Comparison of ENCODE assay signal across 9 mouse cellular contexts in the genomic region with DNA sequence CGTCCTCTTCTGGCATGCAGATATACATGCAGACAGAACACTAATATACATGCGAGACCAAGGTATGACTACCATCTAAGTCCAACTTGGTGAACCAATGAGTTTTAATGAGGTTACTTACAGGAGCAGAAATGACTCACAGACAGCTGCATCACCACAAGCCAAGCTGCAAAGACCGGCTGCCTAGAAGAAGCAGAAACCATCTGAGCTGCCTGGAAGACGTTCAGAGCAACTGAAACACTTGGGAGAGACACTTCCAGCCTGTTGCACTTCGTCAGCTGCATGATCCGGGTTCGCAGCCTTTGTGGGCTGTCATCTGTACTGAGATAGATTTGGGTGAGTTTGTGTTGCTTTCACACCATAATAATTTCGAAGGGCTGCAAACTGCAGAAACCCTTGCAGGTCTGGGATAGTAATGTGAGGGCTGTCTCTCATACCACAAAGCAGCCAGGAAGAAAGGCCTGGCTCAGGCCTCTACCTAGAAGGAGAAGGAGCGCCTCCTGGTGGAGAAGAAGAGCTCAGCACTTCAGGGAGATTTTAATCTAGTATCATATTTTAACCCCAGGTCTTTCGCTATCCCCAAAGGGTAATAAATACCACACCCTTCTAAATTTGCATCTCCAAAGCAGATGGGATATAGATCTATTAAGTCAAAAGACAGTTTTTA. TPM values are rescaled to one million over a fixed set of nuclear protein-coding genes. Genes with fewer than 3 reads are reported as not detected.
DNase-seq lines count a peak whose midpoint lies in the region; ATAC-seq and TF ChIP-seq lines count a peak whose summit lies in the region.
"Had no signal": no experiment of that assay in that cellular context is flagged by ENCODE, and none has a peak within 500 bp of the region (broad histone marks: within the 10 kb centered on the region; RNA-seq: fewer than 3 reads in every experiment).

No protein-coding gene starts in this region.

- TF ChIP-seq CTCF in olfactory bulb, adult 2 months (IDR thresholded peaks at IDR 0.05; ENCODE audit: insufficient read depth, low read depth, low read length) = 0 out of 2 replicates have a peak, but pooled peaks have one; percentile 16

- DNase-seq in left cerebral cortex, adult 18-20 months (ENCODE audit: low spot score in 2 of 2) = peak; percentile 47 to 67
- DNase-seq in left cerebral cortex, postnatal 36 days (ENCODE audit: low spot score in 2 of 2) = no peak
- peak; percentile 72 for DNase-seq in ES-E14 (ENCODE audit: low read depth, low spot score)
- DNase-seq in cerebellum, adult 11-12 months = peak; percentile 56
- peak; percentile 34 to 37 for DNase-seq in left cerebral cortex, postnatal 25 days (ENCODE audit: low spot score in 2 of 2)

- no peak overlapping the region for H3K27ac ChIP-seq in ES-E14 (ENCODE audit: insufficient read depth, low read depth, low read length, poor library complexity, severe bottlenecking)
- H3K27ac ChIP-seq in olfactory bulb, adult 2 months (ENCODE audit: insufficient read depth, low read depth, low read length) = no peak overlapping the region
- H3K27ac ChIP-seq: neural tube, embryonic 13.5 days had no signal

- WGBS in olfactory bulb, adult 2 months = 39% methylated on average over 10 of the region's 10 CpGs

- H3K4me3 ChIP-seq in ES-E14 (ENCODE audit: insufficient read depth in 1 of 2, low read depth in 1 of 2, low read length in 2 of 2, poor library complexity in 1 of 2, severe bottlenecking in 1 of 2) = no peak overlapping the region
- H3K4me3 ChIP-seq in olfactory bulb, adult 2 months (ENCODE audit: insufficient read depth, low read depth, low read length) = no peak overlapping the region
- H3K4me3 ChIP-seq: neural tube, embryonic 13.5 days had no signal

- H3K9ac ChIP-seq in ES-E14 (ENCODE audit: insufficient read depth, low read depth, low read length, poor library complexity, severe bottlenecking) = no peak overlapping the region; the same call in 1 of the 2 replicates
- H3K9ac ChIP-seq: neural tube, embryonic 13.5 days had no signal

- TF ChIP-seq POLR2A in olfactory bulb, adult 2 months (IDR thresholded peaks at IDR 0.05; ENCODE audit: insufficient read depth, low read depth, low read length) = no peak

- H3K9me3 ChIP-seq in ES-E14 (ENCODE audit: control insufficient read depth, insufficient read depth, low read depth, low read length) = no peaks in the 10 kb centered on the region
- H3K9me3 ChIP-seq: neural tube, embryonic 13.5 days had no signal

- peak; percentile 41 for ATAC-seq in granulocyte monocyte progenitor cell, adult 5-6 weeks (replicated peaks; ENCODE audit: poor library complexity, severe bottlenecking)
- ATAC-seq in activated CD4-positive, CD25-positive, alpha-beta regulatory T cell, adult 4 months = no peak

- H3K36me3 ChIP-seq in ES-E14 (ENCODE audit: control insufficient read depth, insufficient read depth, low read length, poor library complexity, severe bottlenecking) = no peaks in the 10 kb centered on the region
- H3K36me3 ChIP-seq: neural tube, embryonic 13.5 days had no signal

- in situ Hi-C loops in ES-E14 (cut with MboI; ENCODE audit: low sequenced_read_pairs in 2 of 2, unreplicated experiment in 2 of 2) = no loop called here

- peaks cover 2 to 13% of the 10 kb centered on the region in 2 experiments; a peak in 3 of 4 replicates for H3K4me1 ChIP-seq in ES-E14 (ENCODE audit: control insufficient read depth in 2 of 2, insufficient read depth in 2 of 2, low read length in 2 of 2, poor library complexity in 1 of 2)
- peaks cover 6% of the 10 kb centered on the region; the same call in 1 of the 2 replicates for H3K4me1 ChIP-seq in olfactory bulb, adult 2 months (ENCODE audit: control insufficient read depth, insufficient read depth, low read length)

- intact Hi-C loops in left cerebral cortex, postnatal 36 days (cut with DNase I) = loop anchor here (5.0 to 10.0 kb wide), 3 partner anchors 152 to 332 kb away; a partner anchor contains a TSS
- intact Hi-C loops in left cerebral cortex, postnatal 25 days (cut with DNase I) = no loop called here

TF ChIP-seq in ES-E14, 5 proteins besides CTCF, POLR2A, EP300 and RAD21:
- TF ChIP-seq ZC3H11A (IDR thresholded peaks at IDR 0.05; ENCODE audit: borderline replicate concordance, low read depth, low read length) = peak; percentile 28; the same call in 1 of the 2 replicates
- no peak for TF ChIP-seq CHD2 (IDR thresholded peaks at IDR 0.05; ENCODE audit: low read depth, low read length)
- TF ChIP-seq MAFK (IDR thresholded peaks at IDR 0.05; ENCODE audit: insufficient read depth, low read depth, low read length) = no peak
- no peak for TF ChIP-seq ZNF384 (IDR thresholded peaks at IDR 0.05; ENCODE audit: low read depth, low read length)

RNA-seq across cellular contexts. Expression of a gene that starts 4.6 kb away (rescaled TPM):
- total RNA-seq in left cerebral cortex, adult 18-20 months (2021) = 10 to 100 TPM; 43.5 to 43.7 TPM
- total RNA-seq in left cerebral cortex, postnatal 36 days (2021) = 10 to 100 TPM; 43.3 to 44.5 TPM
- 28.8 and 36.8 TPM in 2 replicates for total RNA-seq in ES-E14 (2012; rRNA removed)
- total RNA-seq in granulocyte monocyte progenitor cell, adult 5-6 weeks (2014; fragmentation: Nextera tagmentation) = 19.3 and 28.6 TPM in 2 replicates
- 22.5 and 25.5 TPM in 2 replicates for total RNA-seq in granulocyte monocyte progenitor cell, adult 5-6 weeks (2017)
- 10 to 100 TPM; 35.8 to 41.3 TPM for total RNA-seq in left cerebral cortex, postnatal 25 days (2021)
- polyA plus RNA-seq in olfactory bulb, adult 2 months (2012; ENCODE audit: insufficient read depth, insufficient read length, low replicate concordance, missing spikeins) = not detected in 2 replicates
- 10 to 100 TPM; 27.9 to 32.7 TPM for polyA plus RNA-seq in activated CD4-positive, CD25-positive, alpha-beta regulatory T cell, adult 4 months (2017; shearing (Covaris generic))

RNA-seq across cellular contexts. Expression of a gene that starts 5.4 kb away (rescaled TPM):
- 100 to 1,000 TPM; 229 to 241 TPM for total RNA-seq in left cerebral cortex, adult 18-20 months (2021)
- total RNA-seq in left cerebral cortex, postnatal 36 days (2021) = 100 to 1,000 TPM; 224 to 227 TPM
- total RNA-seq in ES-E14 (2012; rRNA removed) = 77.4 and 115 TPM in 2 replicates
- 203 and 207 TPM in 2 replicates for total RNA-seq in granulocyte monocyte progenitor cell, adult 5-6 weeks (2014; fragmentation: Nextera tagmentation)
- total RNA-seq in granulocyte monocyte progenitor cell, adult 5-6 weeks (2017) = 229 and 314 TPM in 2 replicates
- total RNA-seq in left cerebral cortex, postnatal 25 days (2021) = 100 to 1,000 TPM; 232 to 243 TPM
- polyA plus RNA-seq in olfactory bulb, adult 2 months (2012; ENCODE audit: insufficient read depth, insufficient read length, low replicate concordance, missing spikeins) = not detected in 2 replicates
- polyA plus RNA-seq in activated CD4-positive, CD25-positive, alpha-beta regulatory T cell, adult 4 months (2017; shearing (Covaris generic)) = 100 to 1,000 TPM; 255 to 259 TPM

RNA-seq across cellular contexts. Expression of a gene that starts 16.6 kb away (rescaled TPM):
- total RNA-seq in left cerebral cortex, adult 18-20 months (2021) = 1 to 10 TPM; 1.1 to 1.4 TPM
- 1 to 10 TPM; 1.2 to 1.9 TPM for total RNA-seq in left cerebral cortex, postnatal 36 days (2021)
- total RNA-seq in ES-E14 (2012; rRNA removed) = 56.1 and 86.8 TPM in 2 replicates
- total RNA-seq in granulocyte monocyte progenitor cell, adult 5-6 weeks (2014; fragmentation: Nextera tagmentation) = 21.8 and 28.2 TPM in 2 replicates
- total RNA-seq in granulocyte monocyte progenitor cell, adult 5-6 weeks (2017) = 21.5 and 24.0 TPM in 2 replicates
- 1 to 10 TPM; 1.3 to 2.0 TPM for total RNA-seq in left cerebral cortex, postnatal 25 days (2021)
- not detected in 2 replicates for polyA plus RNA-seq in olfactory bulb, adult 2 months (2012; ENCODE audit: insufficient read depth, insufficient read length, low replicate concordance, missing spikeins)
- polyA plus RNA-seq in activated CD4-positive, CD25-positive, alpha-beta regulatory T cell, adult 4 months (2017; shearing (Covaris generic)) = 10 to 100 TPM; 11.8 to 13.5 TPM

RNA-seq across cellular contexts. Expression of a gene that starts 29.8 kb away (rescaled TPM):
- total RNA-seq in left cerebral cortex, adult 18-20 months (2021) = 100 to 1,000 TPM; 355 to 356 TPM
- 100 to 1,000 TPM; 217 to 219 TPM for total RNA-seq in left cerebral cortex, postnatal 36 days (2021)
- 8.3 and 9.5 TPM in 2 replicates for total RNA-seq in ES-E14 (2012; rRNA removed)
- total RNA-seq in granulocyte monocyte progenitor cell, adult 5-6 weeks (2014; fragmentation: Nextera tagmentation) = 63.2 and 66.1 TPM in 2 replicates
- total RNA-seq in granulocyte monocyte progenitor cell, adult 5-6 weeks (2017) = 44.9 and 62.0 TPM in 2 replicates
- total RNA-seq in left cerebral cortex, postnatal 25 days (2021) = 100 to 1,000 TPM; 168 to 176 TPM
- polyA plus RNA-seq in olfactory bulb, adult 2 months (2012; ENCODE audit: insufficient read depth, insufficient read length, low replicate concordance, missing spikeins) = 70.3 TPM in 1 of 2 replicates, not detected in the other
- 100 to 1,000 TPM; 111 to 127 TPM for polyA plus RNA-seq in activated CD4-positive, CD25-positive, alpha-beta regulatory T cell, adult 4 months (2017; shearing (Covaris generic))

Comparison
In these comparisons a context has a peak if more than half of its experiments do, and no peak if none do; other contexts are left out.
1. DNase-seq: peak in left cerebral cortex, adult 18-20 months (2 of 2), ES-E14 (single experiment), cerebellum, adult 11-12 months (single experiment) and left cerebral cortex, postnatal 25 days (2 of 2); none in left cerebral cortex, postnatal 36 days (0 of 2).
2. RNA of a gene that starts 16.6 kb away (total RNA-seq): 56.1 to 86.8 TPM in ES-E14 and 21.5 to 28.2 TPM in granulocyte monocyte progenitor cell, adult 5-6 weeks; 1.3 to 2.0 TPM in left cerebral cortex, postnatal 25 days, 1.2 to 1.9 TPM in left cerebral cortex, postnatal 36 days and 1.1 to 1.4 TPM in left cerebral cortex, adult 18-20 months; every median in the first group is over 4 times any median in the second.